11 mouse cellular contexts compared by ENCODE assay signal in genomic region chr11:54071726-54072445, GRCm38 (mm10). TPM values are rescaled to one million over a fixed set of nuclear protein-coding genes. Genes with fewer than 3 reads are reported as not detected.
DNase-seq lines count a peak whose midpoint lies in the region; ATAC-seq and TF ChIP-seq lines count a peak whose summit lies in the region.
"Had no signal": no experiment of that assay in that cellular context is flagged by ENCODE, and none has a peak within 500 bp of the region (broad histone marks: within the 10 kb centered on the region; RNA-seq: fewer than 3 reads in every experiment).

No protein-coding gene starts in this region.

- H3K27ac ChIP-seq in heart, postnatal 0 days (ENCODE audit: low read depth) = no peak overlapping the region
- H3K27ac ChIP-seq in heart, embryonic 12.5 days (ENCODE audit: poor library complexity, severe bottlenecking) = no peak overlapping the region
- peak overlapping the region; percentile 68 for H3K27ac ChIP-seq in embryonic facial prominence, embryonic 15.5 days (replicated peaks)
- H3K27ac ChIP-seq in hindbrain, embryonic 13.5 days = no peak overlapping the region
- H3K27ac ChIP-seq: embryonic facial prominence, embryonic 12.5 days had no signal

- no peak for TF ChIP-seq CTCF in heart, postnatal 0 days (IDR thresholded peaks at IDR 0.05; ENCODE audit: low read depth)
- TF ChIP-seq CTCF in E14TG2a.4 (conservative IDR thresholded peaks at IDR 0.05; ENCODE audit: low read length) = no peak

- DNase-seq in heart, postnatal 0 days (ENCODE audit: low spot score) = no peak
- DNase-seq in adrenal gland, adult 2 months = peak; percentile 93
- DNase-seq in retina, embryonic 14.5 days (ENCODE audit: low spot score) = no peak
- DNase-seq: kidney, postnatal 14 days; lung, postnatal 14 days had no signal

- no peak overlapping the region for H3K4me3 ChIP-seq in heart, postnatal 0 days (ENCODE audit: low read depth, low read length)
- no peak overlapping the region for H3K4me3 ChIP-seq in heart, embryonic 12.5 days
- peak overlapping the region; percentile 10; the same call in 1 of the 2 replicates for H3K4me3 ChIP-seq in E14TG2a.4 (replicated peaks; ENCODE audit: low read length)
- no peak overlapping the region for H3K4me3 ChIP-seq in embryonic facial prominence, embryonic 15.5 days (replicated peaks)
- no peak overlapping the region for H3K4me3 ChIP-seq in hindbrain, embryonic 13.5 days
- H3K4me3 ChIP-seq: embryonic facial prominence, embryonic 12.5 days had no signal

- 68% methylated on average over 5 of the region's 5 CpGs for WGBS in heart, postnatal 0 days
- WGBS in heart, embryonic 12.5 days = 79% methylated on average over 5 of the region's 5 CpGs
- 83% methylated on average over 5 of the region's 5 CpGs for WGBS in embryonic facial prominence, embryonic 15.5 days
- 89% methylated on average over 5 of the region's 5 CpGs for WGBS in hindbrain, embryonic 13.5 days

- H3K4me2 ChIP-seq in heart, postnatal 0 days (ENCODE audit: low read depth, low read length) = no peak overlapping the region
- no peak overlapping the region for H3K4me2 ChIP-seq in heart, embryonic 12.5 days
- H3K4me2 ChIP-seq in embryonic facial prominence, embryonic 15.5 days (replicated peaks) = no peak overlapping the region
- no peak overlapping the region for H3K4me2 ChIP-seq in hindbrain, embryonic 13.5 days
- H3K4me2 ChIP-seq: embryonic facial prominence, embryonic 12.5 days had no signal

- no peaks in the 10 kb centered on the region for H3K9me3 ChIP-seq in heart, postnatal 0 days (replicated peaks; ENCODE audit: control insufficient read depth, low read length)
- H3K9me3 ChIP-seq in heart, embryonic 12.5 days (replicated peaks) = no peaks in the 10 kb centered on the region
- H3K9me3 ChIP-seq in E14TG2a.4 (ENCODE audit: low read length) = peaks cover 18% of the 10 kb centered on the region
- no peaks in the 10 kb centered on the region for H3K9me3 ChIP-seq in embryonic facial prominence, embryonic 15.5 days (replicated peaks)
- H3K9me3 ChIP-seq in hindbrain, embryonic 13.5 days = no peaks in the 10 kb centered on the region
- H3K9me3 ChIP-seq: embryonic facial prominence, embryonic 12.5 days had no signal

- TF ChIP-seq EP300 in heart, postnatal 0 days (IDR thresholded peaks at IDR 0.05; ENCODE audit: low read depth) = no peak

- H3K4me1 ChIP-seq in heart, postnatal 0 days (ENCODE audit: control insufficient read depth, insufficient read depth) = peaks cover 26% of the 10 kb centered on the region
- peaks cover 37% of the 10 kb centered on the region for H3K4me1 ChIP-seq in heart, embryonic 12.5 days (replicated peaks)
- H3K4me1 ChIP-seq in E14TG2a.4 (replicated peaks; ENCODE audit: low read depth, low read length) = peaks cover 51% of the 10 kb centered on the region
- peaks cover 45% of the 10 kb centered on the region for H3K4me1 ChIP-seq in embryonic facial prominence, embryonic 15.5 days
- peaks cover 22% of the 10 kb centered on the region for H3K4me1 ChIP-seq in hindbrain, embryonic 13.5 days (replicated peaks)

- no peaks in the 10 kb centered on the region for H3K36me3 ChIP-seq in heart, postnatal 0 days (replicated peaks; ENCODE audit: control insufficient read depth, insufficient read depth, low read length)
- no peaks in the 10 kb centered on the region for H3K36me3 ChIP-seq in heart, embryonic 12.5 days
- H3K36me3 ChIP-seq in E14TG2a.4 (ENCODE audit: insufficient read depth, low read length) = no peaks in the 10 kb centered on the region
- no peaks in the 10 kb centered on the region for H3K36me3 ChIP-seq in embryonic facial prominence, embryonic 15.5 days
- H3K36me3 ChIP-seq in hindbrain, embryonic 13.5 days = no peaks in the 10 kb centered on the region
- H3K36me3 ChIP-seq: embryonic facial prominence, embryonic 12.5 days had no signal

- H3K27me3 ChIP-seq in heart, postnatal 0 days (ENCODE audit: control insufficient read depth, insufficient read depth, low read length) = peaks cover 21% of the 10 kb centered on the region
- H3K27me3 ChIP-seq in heart, embryonic 12.5 days (replicated peaks) = peaks cover 70% of the 10 kb centered on the region
- peaks cover 86% of the 10 kb centered on the region for H3K27me3 ChIP-seq in E14TG2a.4 (ENCODE audit: insufficient read depth, low read length)
- H3K27me3 ChIP-seq in embryonic facial prominence, embryonic 15.5 days = no peaks in the 10 kb centered on the region
- peaks cover 30% of the 10 kb centered on the region for H3K27me3 ChIP-seq in hindbrain, embryonic 13.5 days
- H3K27me3 ChIP-seq: embryonic facial prominence, embryonic 12.5 days had no signal

- no peak overlapping the region for H3K9ac ChIP-seq in heart, postnatal 0 days (replicated peaks; ENCODE audit: low read depth, low read length)
- H3K9ac ChIP-seq in heart, embryonic 12.5 days = no peak overlapping the region
- H3K9ac ChIP-seq in embryonic facial prominence, embryonic 15.5 days = no peak overlapping the region
- H3K9ac ChIP-seq in hindbrain, embryonic 13.5 days = no peak overlapping the region
- H3K9ac ChIP-seq: embryonic facial prominence, embryonic 12.5 days had no signal

- ATAC-seq in heart, postnatal 0 days (ENCODE audit: insufficient read depth, low read depth) = peak; percentile 42; the same call in 1 of the 2 replicates
- no peak for ATAC-seq in heart, embryonic 12.5 days (ENCODE audit: insufficient number of reproducible peaks, low FRiP score)
- ATAC-seq in embryonic facial prominence, embryonic 15.5 days (ENCODE audit: insufficient number of reproducible peaks, low FRiP score, low TSS enrichment, low read depth) = no peak
- ATAC-seq in hindbrain, embryonic 13.5 days (ENCODE audit: low FRiP score) = no peak
- ATAC-seq: hindbrain, embryonic 16.5 days had no signal

RNA-seq across cellular contexts. Expression of gene Pdlim4, which starts 3.1 kb away (rescaled TPM):
- 14.2 and 29.3 TPM in 2 replicates for total RNA-seq in heart, postnatal 0 days (2014; rRNA removed; ENCODE audit: low replicate concordance)
- polyA plus RNA-seq in heart, postnatal 0 days (2015; fragmentation: Nextera tagmentation; extraction: Ambion mirVana) = 23.6 and 26.6 TPM in 2 replicates
- 7.1 and 7.3 TPM in 2 replicates for polyA plus RNA-seq in heart, embryonic 12.5 days (2016; fragmentation: Nextera tagmentation; extraction: Ambion mirVana)
- total RNA-seq in adrenal gland, adult 2 months (2021) = 10 to 100 TPM; 16.1 to 18.7 TPM
- polyA plus RNA-seq in adrenal gland, adult 2 months (2012; rRNA removed) = 86.7 and 101 TPM in 2 replicates
- polyA plus RNA-seq in embryonic facial prominence, embryonic 15.5 days (2015; fragmentation: Nextera tagmentation; extraction: Ambion mirVana) = 168 and 169 TPM in 2 replicates
- polyA plus RNA-seq in hindbrain, embryonic 13.5 days (2015; fragmentation: Nextera tagmentation; extraction: Ambion mirVana) = 30.9 and 31.1 TPM in 2 replicates

RNA-seq across cellular contexts. Expression of gene P4ha2, which starts 28.0 kb away (rescaled TPM):
- 49.0 and 67.2 TPM in 2 replicates for total RNA-seq in heart, postnatal 0 days (2014; rRNA removed; ENCODE audit: low replicate concordance)
- 18.9 and 19.8 TPM in 2 replicates for polyA plus RNA-seq in heart, postnatal 0 days (2015; fragmentation: Nextera tagmentation; extraction: Ambion mirVana)
- polyA plus RNA-seq in heart, embryonic 12.5 days (2016; fragmentation: Nextera tagmentation; extraction: Ambion mirVana) = 56.5 and 62.1 TPM in 2 replicates
- 10 to 100 TPM; 36.5 to 39.6 TPM for total RNA-seq in adrenal gland, adult 2 months (2021)
- polyA plus RNA-seq in adrenal gland, adult 2 months (2012; rRNA removed) = 10.9 and 12.1 TPM in 2 replicates
- polyA plus RNA-seq in embryonic facial prominence, embryonic 15.5 days (2015; fragmentation: Nextera tagmentation; extraction: Ambion mirVana) = 123 and 126 TPM in 2 replicates
- polyA plus RNA-seq in hindbrain, embryonic 13.5 days (2015; fragmentation: Nextera tagmentation; extraction: Ambion mirVana) = 10.9 and 11.3 TPM in 2 replicates

RNA-seq across cellular contexts. Expression of gene Slc22a4, which starts 44.0 kb away (rescaled TPM):
- 2.1 TPM in 2 replicates for total RNA-seq in heart, postnatal 0 days (2014; rRNA removed; ENCODE audit: low replicate concordance)
- 0.70 and 0.96 TPM in 2 replicates for polyA plus RNA-seq in heart, postnatal 0 days (2015; fragmentation: Nextera tagmentation; extraction: Ambion mirVana)
- 4.0 and 4.3 TPM in 2 replicates for polyA plus RNA-seq in heart, embryonic 12.5 days (2016; fragmentation: Nextera tagmentation; extraction: Ambion mirVana)
- total RNA-seq in adrenal gland, adult 2 months (2021) = 10 to 100 TPM in 1 of 2 experiments, 1 to 10 TPM in 1; 7.1 to 10.8 TPM
- 7.1 and 10.3 TPM in 2 replicates for polyA plus RNA-seq in adrenal gland, adult 2 months (2012; rRNA removed)
- 5.6 and 6.1 TPM in 2 replicates for polyA plus RNA-seq in embryonic facial prominence, embryonic 15.5 days (2015; fragmentation: Nextera tagmentation; extraction: Ambion mirVana)
- 1.8 and 2.1 TPM in 2 replicates for polyA plus RNA-seq in hindbrain, embryonic 13.5 days (2015; fragmentation: Nextera tagmentation; extraction: Ambion mirVana)
